Mouse (Mus musculus): ENCODE results near the gene Pard3. TPM values are rescaled to one million over a fixed set of nuclear protein-coding genes. Genes with fewer than 3 reads are reported as not detected.
A peak's percentile ranks its signal among the peaks of the same experiment; 100 is the strongest.

Pard3 gene
- polyA plus RNA-seq (2015; fragmentation: Nextera tagmentation; extraction: Ambion mirVana): 21.0 and 25.8 TPM in 2 replicates

DNA sequence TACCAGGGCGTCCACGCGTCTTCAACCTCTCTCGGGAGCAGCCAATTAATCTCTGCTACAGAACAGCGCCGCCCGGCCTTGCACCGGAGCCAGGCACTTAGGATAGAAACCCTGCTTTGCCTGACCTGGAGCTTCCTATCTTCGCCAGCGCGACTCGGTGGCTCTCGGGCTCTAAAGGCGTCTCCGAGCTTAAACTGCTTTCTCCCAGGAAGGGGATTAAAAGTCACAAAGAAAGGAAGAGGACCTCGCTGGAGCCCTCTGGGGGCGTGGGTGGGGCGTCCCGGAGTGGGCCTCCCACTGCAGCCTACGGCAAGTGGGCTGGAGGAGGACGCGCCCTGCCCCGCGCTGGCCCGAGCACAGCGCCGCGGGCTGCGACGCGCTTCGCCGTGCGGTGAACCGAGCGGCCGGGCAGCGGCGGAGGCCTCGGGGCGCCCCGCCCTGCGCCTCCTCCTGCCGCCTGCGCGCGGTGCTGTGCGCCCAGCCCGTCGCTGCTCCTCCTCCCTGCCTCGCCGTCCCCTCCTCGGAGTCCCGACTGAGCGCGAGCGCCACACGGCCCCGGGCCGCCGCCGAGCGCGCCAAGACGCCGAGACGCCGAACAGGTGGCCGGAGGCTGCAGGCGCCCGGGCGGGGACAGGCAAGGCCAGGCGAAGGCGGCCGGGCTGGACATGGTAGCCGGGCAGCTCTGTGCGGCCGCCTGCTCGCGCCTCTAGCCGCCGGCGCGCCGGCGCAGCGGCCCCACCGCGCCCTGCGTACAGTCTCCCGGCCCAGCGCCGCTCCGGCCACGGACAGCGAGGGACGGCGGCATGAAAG is at the start of gene Pard3:
Gene Pard3, plus strand, starts transcription at position 343 of the 810 bp plus-strand sequence.
- H3K9ac ChIP-seq (ENCODE audit: low read length): peak within 1 kb of the TSS; percentile 100
- no peaks in the 10 kb centered on the region for H3K9me3 ChIP-seq (replicated peaks; ENCODE audit: control insufficient read depth, low read length)
- peak; percentile 92 for ATAC-seq (ENCODE audit: insufficient read depth, low FRiP score)
- no peaks in the 10 kb centered on the region for H3K27me3 ChIP-seq (ENCODE audit: control insufficient read depth, insufficient read depth, low read length)
- H3K36me3 ChIP-seq (ENCODE audit: control insufficient read depth, insufficient read depth, low read length): no peaks in the 10 kb centered on the region
- peak within 1 kb of the TSS; percentile 74 for H3K4me2 ChIP-seq (ENCODE audit: low read depth, low read length)
- peaks cover 24% of the 10 kb centered on the region for H3K4me1 ChIP-seq (ENCODE audit: control insufficient read depth, insufficient read depth, low read length)
- under 1% methylated on average over 97 of the region's 98 CpGs for WGBS
- H3K4me3 ChIP-seq (replicated peaks; ENCODE audit: low read length): peak within 1 kb of the TSS; percentile 94
- H3K27ac ChIP-seq (ENCODE audit: low read length): peak within 1 kb of the TSS; percentile 96

DNA sequence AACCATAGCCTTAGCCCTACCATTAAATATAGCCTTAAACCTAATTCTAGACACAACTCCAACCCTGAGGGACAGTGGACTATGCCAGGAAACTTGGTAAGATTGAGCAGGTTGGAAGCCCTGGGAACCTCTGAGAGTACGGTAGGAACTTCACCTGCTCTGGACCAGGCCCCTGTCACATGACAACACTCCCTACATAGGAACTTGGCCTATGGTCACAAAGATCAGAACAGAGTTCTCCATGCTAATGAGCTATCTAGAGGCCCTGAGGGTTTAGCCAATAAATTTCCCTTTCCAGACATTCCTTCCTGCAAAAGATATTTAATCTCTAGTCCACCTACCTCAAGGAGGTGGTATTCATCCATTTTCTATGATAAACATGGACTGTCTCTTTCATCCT is 41.9 kb upstream of the Pard3 start:
- Histone ChIP-seq H3K36me3 (ENCODE audit: control insufficient read depth, insufficient read depth, low read length) (no peaks in the 10 kb centered on the region), H3K9ac (ENCODE audit: low read length) (no peak overlapping the region), H3K4me1 (ENCODE audit: control insufficient read depth, insufficient read depth, low read length) (no peaks in the 10 kb centered on the region), H3K9me3 (replicated peaks; ENCODE audit: control insufficient read depth, low read length) (no peaks in the 10 kb centered on the region), H3K4me2 (ENCODE audit: low read depth, low read length) (no peak overlapping the region), H3K27ac (ENCODE audit: low read length) (no peak overlapping the region), H3K4me3 (replicated peaks; ENCODE audit: low read length) (no peak overlapping the region), H3K27me3 (ENCODE audit: control insufficient read depth, insufficient read depth, low read length) (no peaks in the 10 kb centered on the region)
- ATAC-seq (ENCODE audit: insufficient read depth, low FRiP score): no peak
- 79% methylated on average over 1 of the region's 1 CpGs for WGBS

DNA sequence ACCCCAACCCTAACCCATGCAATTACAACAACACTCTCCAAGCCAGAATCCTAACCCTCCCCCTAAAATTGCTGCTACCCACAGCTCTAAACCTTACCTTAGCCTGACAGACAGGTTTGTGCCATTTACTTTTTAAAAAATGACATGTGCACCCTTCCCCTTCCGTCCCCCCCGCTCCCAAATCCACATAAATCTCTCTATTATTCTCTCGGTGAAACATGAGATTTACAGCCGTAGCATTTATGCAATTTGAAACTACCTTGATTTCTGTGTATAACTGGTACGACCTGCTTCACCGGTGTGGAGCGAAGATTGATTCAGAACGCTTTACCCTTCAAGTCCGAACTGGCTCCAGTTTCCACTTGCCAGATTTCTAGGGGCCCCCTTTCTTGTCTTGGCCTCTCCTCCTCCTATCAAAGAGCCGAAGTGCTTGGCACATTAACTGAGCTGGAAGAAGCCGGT is 38.4 kb upstream of the Pard3 start:
- Histone ChIP-seq H3K9ac (ENCODE audit: low read length) (no peak overlapping the region), H3K27me3 (ENCODE audit: control insufficient read depth, insufficient read depth, low read length) (no peaks in the 10 kb centered on the region), H3K9me3 (replicated peaks; ENCODE audit: control insufficient read depth, low read length) (no peaks in the 10 kb centered on the region), H3K4me3 (replicated peaks; ENCODE audit: low read length) (no peak overlapping the region), H3K4me1 (ENCODE audit: control insufficient read depth, insufficient read depth, low read length) (no peaks in the 10 kb centered on the region), H3K4me2 (ENCODE audit: low read depth, low read length) (no peak overlapping the region; the same call in 1 of the 2 replicates), H3K36me3 (ENCODE audit: control insufficient read depth, insufficient read depth, low read length) (no peaks in the 10 kb centered on the region), H3K27ac (ENCODE audit: low read length) (peak overlapping the region; percentile 68)
- WGBS: 38% methylated on average over 11 of the region's 11 CpGs
- peak; percentile 50; the same call in 1 of the 2 replicates for ATAC-seq (ENCODE audit: insufficient read depth, low FRiP score)

- H3K4me1 ChIP-seq (ENCODE audit: control insufficient read depth, insufficient read depth, low read length): no peaks in the 10 kb centered on the region
- no peaks in the 10 kb centered on the region for H3K27me3 ChIP-seq (ENCODE audit: control insufficient read depth, insufficient read depth, low read length)
- H3K4me2 ChIP-seq (ENCODE audit: low read depth, low read length): 0 out of 2 replicates have a peak overlapping the region, but pooled peaks have one; percentile 14
- no peak overlapping the region for H3K9ac ChIP-seq (ENCODE audit: low read length)
- no peaks in the 10 kb centered on the region for H3K36me3 ChIP-seq (ENCODE audit: control insufficient read depth, insufficient read depth, low read length)
- H3K4me3 ChIP-seq (replicated peaks; ENCODE audit: low read length): no peak overlapping the region
- H3K27ac ChIP-seq (ENCODE audit: low read length): peak overlapping the region; percentile 68
- no peak for ATAC-seq (ENCODE audit: insufficient read depth, low FRiP score)
- H3K9me3 ChIP-seq (replicated peaks; ENCODE audit: control insufficient read depth, low read length): no peaks in the 10 kb centered on the region
- WGBS: 50% methylated on average over 11 of the region's 11 CpGs
Measured at GRCm38 (mm10) chr8:127025775-127026174, 37.9 kb upstream of the Pard3 start.

DNA sequence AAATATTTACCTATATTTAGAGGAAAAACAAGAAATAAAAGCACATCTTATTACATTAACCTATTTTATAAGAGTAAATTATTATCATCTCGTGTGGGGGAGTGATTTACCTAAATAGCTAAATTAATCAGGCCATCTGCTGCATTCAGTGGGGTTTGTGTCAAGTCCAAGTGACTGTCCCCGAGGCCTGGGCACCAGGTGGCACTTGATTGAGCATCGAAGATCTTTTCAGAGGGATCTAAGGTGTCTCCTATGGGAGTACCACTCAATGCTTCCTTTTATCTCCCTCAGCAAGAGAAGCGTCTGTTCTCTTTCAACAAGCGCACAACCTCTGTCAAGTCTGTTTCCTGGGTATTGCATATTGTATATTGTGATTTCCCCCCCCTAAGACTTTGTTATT is 32.2 kb upstream of the Pard3 start:
- Histone ChIP-seq H3K36me3 (ENCODE audit: control insufficient read depth, insufficient read depth, low read length) (no peaks in the 10 kb centered on the region), H3K4me1 (ENCODE audit: control insufficient read depth, insufficient read depth, low read length) (no peaks in the 10 kb centered on the region), H3K27me3 (ENCODE audit: control insufficient read depth, insufficient read depth, low read length) (no peaks in the 10 kb centered on the region), H3K27ac (ENCODE audit: low read length) (no peak overlapping the region), H3K9me3 (replicated peaks; ENCODE audit: control insufficient read depth, low read length) (no peaks in the 10 kb centered on the region), H3K4me2 (ENCODE audit: low read depth, low read length) (no peak overlapping the region), H3K9ac (ENCODE audit: low read length) (no peak overlapping the region), H3K4me3 (replicated peaks; ENCODE audit: low read length) (no peak overlapping the region)
- ATAC-seq (ENCODE audit: insufficient read depth, low FRiP score): no peak
- WGBS: 80% methylated on average over 5 of the region's 5 CpGs

- no peaks in the 10 kb centered on the region for H3K27me3 ChIP-seq (ENCODE audit: control insufficient read depth, insufficient read depth, low read length)
- no peak for ATAC-seq (ENCODE audit: insufficient read depth, low FRiP score)
- H3K9ac ChIP-seq (ENCODE audit: low read length): no peak overlapping the region
- no peaks in the 10 kb centered on the region for H3K9me3 ChIP-seq (replicated peaks; ENCODE audit: control insufficient read depth, low read length)
- H3K36me3 ChIP-seq (ENCODE audit: control insufficient read depth, insufficient read depth, low read length): no peaks in the 10 kb centered on the region
- no peak overlapping the region for H3K4me3 ChIP-seq (replicated peaks; ENCODE audit: low read length)
- 0 out of 2 replicates have a peak overlapping the region, but pooled peaks have one; percentile 8 for H3K27ac ChIP-seq (ENCODE audit: low read length)
- no peaks in the 10 kb centered on the region for H3K4me1 ChIP-seq (ENCODE audit: control insufficient read depth, insufficient read depth, low read length)
- no peak overlapping the region for H3K4me2 ChIP-seq (ENCODE audit: low read depth, low read length)
- WGBS: 65% methylated on average over 4 of the region's 4 CpGs
Measured at GRCm38 (mm10) chr8:127038928-127039327, 24.8 kb upstream of the Pard3 start.

GRCm38 (mm10) chr8:127049996-127050395 is 13.7 kb upstream of the Pard3 start:
- no peak overlapping the region for H3K4me2 ChIP-seq (ENCODE audit: low read depth, low read length)
- H3K4me3 ChIP-seq (replicated peaks; ENCODE audit: low read length): no peak overlapping the region
- H3K36me3 ChIP-seq (ENCODE audit: control insufficient read depth, insufficient read depth, low read length): no peaks in the 10 kb centered on the region
- H3K27me3 ChIP-seq (ENCODE audit: control insufficient read depth, insufficient read depth, low read length): no peaks in the 10 kb centered on the region
- H3K27ac ChIP-seq (ENCODE audit: low read length): no peak overlapping the region
- no peak overlapping the region for H3K9ac ChIP-seq (ENCODE audit: low read length)
- no peaks in the 10 kb centered on the region for H3K9me3 ChIP-seq (replicated peaks; ENCODE audit: control insufficient read depth, low read length)
- WGBS: 57% methylated on average over 5 of the region's 5 CpGs
- no peaks in the 10 kb centered on the region for H3K4me1 ChIP-seq (ENCODE audit: control insufficient read depth, insufficient read depth, low read length)
- no peak for ATAC-seq (ENCODE audit: insufficient read depth, low FRiP score)

GRCm38 (mm10) chr8:127052132-127052531 is 11.6 kb upstream of the Pard3 start:
- Histone ChIP-seq H3K27me3 (ENCODE audit: control insufficient read depth, insufficient read depth, low read length) (no peaks in the 10 kb centered on the region), H3K27ac (ENCODE audit: low read length) (no peak overlapping the region), H3K4me3 (replicated peaks; ENCODE audit: low read length) (no peak overlapping the region), H3K4me2 (ENCODE audit: low read depth, low read length) (no peak overlapping the region), H3K9ac (ENCODE audit: low read length) (no peak overlapping the region), H3K4me1 (ENCODE audit: control insufficient read depth, insufficient read depth, low read length) (no peaks in the 10 kb centered on the region), H3K9me3 (replicated peaks; ENCODE audit: control insufficient read depth, low read length) (no peaks in the 10 kb centered on the region), H3K36me3 (ENCODE audit: control insufficient read depth, insufficient read depth, low read length) (no peaks in the 10 kb centered on the region)
- WGBS: 73% methylated on average over 10 of the region's 10 CpGs
- ATAC-seq (ENCODE audit: insufficient read depth, low FRiP score): no peak

DNA sequence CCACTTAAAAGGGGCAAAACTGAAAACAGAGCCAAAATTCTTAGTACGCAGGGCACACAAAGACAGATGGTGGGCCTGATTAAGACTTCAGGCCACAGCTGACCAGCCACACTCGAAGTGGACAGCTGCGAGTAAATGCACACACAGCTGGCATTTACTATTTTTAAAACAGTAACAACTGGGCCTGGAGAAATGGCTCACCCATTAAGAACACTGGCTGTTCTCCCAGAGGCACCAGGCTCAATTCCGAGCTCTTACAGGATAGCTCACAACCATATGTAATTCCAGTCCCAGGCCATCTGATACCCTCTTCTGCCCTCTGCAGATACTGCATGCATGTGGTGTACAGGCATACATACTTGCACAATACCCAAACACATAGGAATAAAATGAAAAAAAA is 8.6 kb upstream of the Pard3 start:
- H3K4me2 ChIP-seq (ENCODE audit: low read depth, low read length): no peak overlapping the region
- no peaks in the 10 kb centered on the region for H3K4me1 ChIP-seq (ENCODE audit: control insufficient read depth, insufficient read depth, low read length)
- H3K27ac ChIP-seq (ENCODE audit: low read length): no peak overlapping the region
- ATAC-seq (ENCODE audit: insufficient read depth, low FRiP score): no peak
- H3K4me3 ChIP-seq (replicated peaks; ENCODE audit: low read length): no peak overlapping the region
- no peaks in the 10 kb centered on the region for H3K9me3 ChIP-seq (replicated peaks; ENCODE audit: control insufficient read depth, low read length)
- H3K27me3 ChIP-seq (ENCODE audit: control insufficient read depth, insufficient read depth, low read length): no peaks in the 10 kb centered on the region
- H3K36me3 ChIP-seq (ENCODE audit: control insufficient read depth, insufficient read depth, low read length): no peaks in the 10 kb centered on the region
- H3K9ac ChIP-seq (ENCODE audit: low read length): no peak overlapping the region
- 43% methylated on average over 4 of the region's 4 CpGs for whole genome bisulfite sequencing
